Mouse (Mus musculus) hematopoietic stem cell, adult 5-6 weeks (primary cell): ENCODE results near the gene Zbtb42. TPM values are rescaled to one million over a fixed set of nuclear protein-coding genes. Genes with fewer than 3 reads are reported as not detected.

Experiments used
- ATAC-seq, 2 experiments: fragments of 125-278 bp in 1 of 2; replicated peaks in 1 of 2; 2 replicates each; pipeline ENCODE4 v1.8.0; 2016 to 2017; ENCODE audit warnings: inconsistent platforms in 2 of 2, mild to moderate bottlenecking in 2 of 2, moderate number of reproducible peaks in 2 of 2, low read depth in 1 of 2, moderate TSS enrichment in 1 of 2; ENCODE audit not compliant: low FRiP score in 2 of 2, poor library complexity in 2 of 2, severe bottlenecking in 2 of 2, insufficient read depth in 1 of 2, low TSS enrichment in 1 of 2
- total RNA-seq: library from RNA; stranded (forward); fragments of 172-1452, 232-1000 nt; gene quantifications from 2 replicates; pipeline ENCODE4 v1.2.3, GENCODE M21; 2017

Zbtb42 gene
- 2.5 and 2.9 TPM in 2 replicates for total RNA-seq

DNA sequence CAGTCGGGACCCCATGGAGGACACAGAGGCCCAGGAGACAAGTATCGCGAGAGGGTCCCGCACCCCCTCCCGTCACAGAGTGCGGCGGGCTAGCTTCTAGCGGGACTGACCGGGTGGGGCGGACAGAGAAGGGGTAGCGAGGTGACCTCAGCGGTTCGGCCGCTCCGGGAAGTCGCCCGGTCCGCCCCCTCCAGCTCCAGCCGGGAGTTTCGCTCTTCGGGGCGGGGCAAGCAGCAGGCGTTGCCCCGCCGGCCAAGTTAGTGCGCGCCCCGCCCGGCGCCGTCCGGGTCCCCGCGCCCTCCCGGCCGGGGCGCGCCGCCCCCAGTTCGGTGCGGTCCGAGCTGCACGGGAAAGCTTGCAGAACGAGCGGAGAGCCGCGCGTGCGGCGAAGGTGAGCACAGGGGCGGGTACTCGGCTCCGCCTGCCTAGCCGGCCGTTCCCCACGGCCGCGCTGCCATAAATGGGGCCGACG is at the start of gene Zbtb42:
Zbtb42 (plus strand) TSS at position 274 of the 472 bp plus-strand sequence.
- peak in 1 of 2 experiments; percentile 20; a peak in 1 of 4 replicates for ATAC-seq

DNA sequence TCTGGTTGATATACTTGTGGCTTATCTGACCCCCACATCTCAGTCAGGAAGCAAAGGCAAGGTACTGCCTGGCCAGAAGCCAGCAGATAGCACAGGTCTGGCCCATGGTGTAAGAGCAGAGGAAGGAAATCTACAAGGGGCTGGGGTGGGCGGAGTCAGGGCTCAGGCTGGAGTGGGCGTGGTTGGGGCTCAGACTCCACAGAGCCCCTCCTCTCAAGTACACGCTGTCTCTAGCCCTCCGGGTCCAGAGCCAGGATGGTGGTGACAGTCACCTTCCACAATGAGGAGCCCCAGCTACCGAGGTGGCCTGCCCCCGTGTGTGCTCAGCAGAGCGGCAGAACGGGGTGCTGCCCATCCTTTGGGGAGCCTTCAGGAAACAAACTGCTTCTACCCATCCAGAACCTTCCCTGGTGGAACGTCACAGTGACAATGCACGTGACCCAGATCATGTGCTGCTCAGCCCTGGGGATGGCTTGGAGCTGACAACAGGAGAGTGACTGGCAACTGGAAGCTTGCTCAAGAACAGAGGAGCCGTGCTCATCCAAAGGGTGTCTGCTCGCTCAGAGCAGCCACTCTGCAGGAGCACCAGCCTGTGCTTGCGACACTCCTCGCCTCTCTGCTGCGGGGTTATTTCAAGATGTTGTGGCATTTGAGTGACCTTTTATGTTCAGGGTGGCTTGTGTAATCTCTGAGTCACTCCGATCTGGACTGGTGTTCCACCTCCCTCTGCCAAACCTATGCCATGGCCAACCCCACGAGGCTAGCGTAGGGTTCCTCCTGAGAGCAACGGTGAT is 49.5 kb upstream of the Zbtb42 start:
- peak; percentile 80 to 84 for ATAC-seq

DNA sequence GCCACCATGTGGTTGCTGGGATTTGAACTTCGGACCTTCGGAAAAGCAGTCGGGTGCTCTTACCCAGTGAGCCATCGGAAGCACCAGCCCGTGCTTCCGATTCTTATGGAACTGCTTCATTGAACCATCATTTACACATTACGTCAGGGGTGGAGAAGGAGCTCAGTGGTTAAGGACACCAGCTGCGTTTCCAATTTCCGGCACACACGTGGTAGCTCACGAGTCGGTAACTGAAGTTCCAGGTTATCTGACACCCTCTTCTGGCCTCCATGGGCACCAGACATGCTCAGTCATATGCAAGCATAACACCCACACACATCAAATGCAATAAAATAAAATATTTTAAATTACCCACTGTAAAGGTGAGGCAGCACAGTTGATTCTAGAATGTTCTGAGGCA is 48.6 kb upstream of the Zbtb42 start:
- no peak for ATAC-seq

DNA sequence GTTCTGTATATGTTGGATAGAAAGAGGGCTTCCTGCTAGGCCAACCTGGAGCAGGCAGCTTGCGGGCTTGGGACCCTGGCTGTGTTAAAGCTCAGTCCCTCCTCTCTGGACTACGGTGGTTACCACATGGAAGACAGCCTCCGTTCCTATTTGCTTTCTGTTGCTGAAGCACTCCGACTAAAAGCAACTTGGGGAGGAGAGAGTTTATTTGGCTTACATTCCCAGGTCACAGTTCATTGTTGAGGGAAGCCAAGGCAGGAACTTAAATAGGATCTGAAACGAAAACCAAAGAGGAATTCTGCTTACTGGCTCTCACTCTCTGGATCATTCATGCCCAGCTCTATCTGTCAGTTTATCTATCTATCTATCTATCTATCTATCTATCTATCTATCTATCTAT is 47.8 kb upstream of the Zbtb42 start:
- ATAC-seq: no peak

- no peak for ATAC-seq
Observed at GRCm38 (mm10) chr12:112631472-112631871, 47.2 kb upstream of the Zbtb42 start.

DNA sequence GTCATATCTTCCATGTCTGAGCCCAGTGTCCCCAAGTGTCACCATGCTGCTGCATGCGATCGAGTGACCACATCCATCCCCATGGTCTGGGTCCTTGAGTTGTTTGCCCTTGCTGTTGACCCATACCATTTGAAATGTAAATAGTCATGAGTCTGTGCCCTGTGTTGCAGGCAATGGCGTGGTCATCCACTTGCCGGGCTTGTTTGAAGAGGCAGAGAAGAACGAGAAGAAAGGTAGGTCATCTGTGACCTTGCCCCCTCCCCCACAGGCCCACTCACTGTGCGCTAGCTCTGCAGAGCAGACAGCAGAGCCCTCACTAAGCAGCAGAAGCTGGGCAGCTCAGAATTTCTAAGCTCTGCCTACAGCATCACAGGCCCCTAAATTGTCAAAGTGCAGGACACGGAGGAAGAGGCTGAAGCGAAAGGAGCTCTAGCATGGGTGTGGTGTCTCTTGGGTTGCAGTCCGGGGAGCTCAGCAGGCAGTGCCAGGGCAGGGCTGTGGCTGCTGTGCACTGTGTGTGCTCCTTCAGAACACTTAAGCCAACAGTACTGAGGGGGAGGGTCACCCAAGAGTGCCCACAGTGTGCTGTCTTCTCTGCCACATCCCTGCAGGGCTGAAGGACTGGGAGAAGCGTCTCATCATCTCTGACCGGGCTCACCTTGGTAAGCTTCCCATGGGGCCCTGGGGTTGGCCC is 46.4 kb upstream of the Zbtb42 start:
- no peak for ATAC-seq

DNA sequence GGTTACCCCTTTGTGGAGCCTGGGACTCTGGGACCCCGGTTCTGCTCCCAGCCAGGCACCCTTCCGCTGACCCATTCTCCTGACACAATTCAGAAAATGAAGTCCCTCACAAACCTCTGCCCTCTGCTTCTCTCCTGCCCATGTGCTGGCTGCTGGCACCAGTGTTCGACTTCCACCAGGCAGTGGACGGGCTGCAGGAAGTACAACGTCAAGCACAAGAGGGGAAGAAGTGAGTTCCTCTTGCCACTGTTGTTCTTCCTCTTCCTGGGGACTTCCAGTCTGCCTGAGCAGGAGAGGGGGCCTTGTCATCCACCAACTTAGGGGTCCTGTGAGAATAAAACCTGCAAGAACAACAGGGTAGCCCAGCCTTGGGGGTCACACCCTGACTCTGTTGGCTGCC is 45.7 kb upstream of the Zbtb42 start:
- peak; percentile 1 to 19; a peak in 1 of 4 replicates for ATAC-seq

DNA sequence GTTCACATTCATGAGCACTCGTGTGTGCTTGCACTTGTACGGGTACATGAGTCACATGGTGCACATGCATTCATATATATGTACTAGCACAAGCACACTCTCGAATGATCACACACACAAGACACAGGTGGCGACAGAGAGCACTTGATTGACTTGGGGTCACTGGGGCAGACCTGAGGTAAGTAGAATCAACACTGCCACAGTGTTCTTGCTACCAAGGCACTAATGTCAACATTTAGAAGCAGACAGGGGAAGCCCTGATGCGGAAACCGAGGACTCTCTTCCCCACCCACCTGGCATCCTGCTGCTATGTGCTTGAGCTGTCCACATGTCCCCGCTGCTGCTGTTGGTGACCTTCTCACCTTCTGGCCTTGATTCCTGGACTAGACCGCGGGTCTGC is 44.9 kb upstream of the Zbtb42 start:
- ATAC-seq: no peak

DNA sequence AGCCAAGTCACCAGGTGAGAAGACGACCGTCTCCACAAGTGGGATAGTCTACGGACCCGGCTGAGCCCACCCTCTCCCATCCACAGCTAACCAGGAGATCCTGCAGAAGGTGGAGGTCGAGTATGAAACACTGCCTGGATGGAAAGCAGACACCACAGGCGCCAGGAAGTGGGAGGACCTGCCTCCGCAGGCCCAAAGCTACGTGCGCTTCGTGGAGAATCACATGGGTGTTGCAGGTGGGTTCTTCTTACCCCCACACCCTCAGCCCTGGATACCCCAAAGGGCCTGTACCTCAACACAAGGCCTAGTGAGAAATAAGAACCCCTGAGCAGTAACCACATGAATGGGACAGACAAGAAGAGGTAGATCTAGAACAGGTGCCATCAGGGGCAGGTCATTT is 39.1 kb upstream of the Zbtb42 start:
- no peak for ATAC-seq

DNA sequence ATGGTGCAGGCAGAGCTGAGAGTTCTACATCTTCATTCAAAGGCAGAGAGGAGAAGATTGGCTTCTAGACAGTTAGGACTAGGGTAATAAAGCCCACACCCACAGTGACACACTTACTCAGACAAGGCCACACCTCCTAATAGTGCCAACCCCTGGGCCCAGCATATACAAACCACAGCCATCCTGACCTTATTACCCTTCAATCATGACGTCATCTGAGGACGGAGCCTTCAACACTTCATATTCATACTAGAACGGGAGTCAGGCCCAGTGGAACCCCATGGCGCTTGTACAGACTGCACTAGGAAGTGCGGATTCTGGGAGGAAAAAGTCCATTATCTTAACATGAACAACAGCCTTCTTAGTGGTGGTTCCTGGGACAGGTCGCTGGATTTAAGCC is 35.5 kb upstream of the Zbtb42 start:
- no peak for ATAC-seq

DNA sequence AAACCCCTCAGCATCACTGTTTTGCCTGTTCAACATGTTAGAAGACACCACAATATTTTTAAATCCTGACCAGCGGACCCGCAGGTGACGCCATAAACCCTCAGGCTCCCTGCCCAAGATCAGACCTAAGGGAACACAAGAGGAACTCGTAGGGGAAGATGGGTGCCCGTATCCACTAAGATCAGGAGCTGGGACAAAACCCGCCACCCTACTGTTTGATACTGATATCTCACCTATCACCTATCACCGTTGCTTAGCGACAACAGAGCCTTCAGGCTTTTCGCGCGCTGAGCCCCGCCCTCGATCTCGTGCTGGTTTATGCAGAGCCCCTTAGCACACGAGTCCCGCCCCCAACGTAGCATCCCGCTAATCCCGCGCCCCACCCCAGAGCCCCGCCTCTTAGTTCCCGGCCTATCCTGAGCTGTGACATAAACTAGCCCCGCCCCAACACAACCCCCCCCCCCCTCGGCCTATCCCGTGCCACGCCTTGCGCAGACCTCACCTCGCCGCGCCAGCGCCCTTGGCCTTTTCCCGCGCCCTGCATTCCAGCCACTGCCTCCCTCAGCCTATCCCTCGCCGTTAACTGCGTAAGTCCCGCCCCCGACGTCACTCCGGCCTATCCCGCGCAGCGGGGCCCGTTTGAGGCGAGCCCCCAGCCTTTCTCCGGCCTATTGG is 34.3 kb upstream of the Zbtb42 start, which contains the start of gene Siva1:
Siva1 (plus strand) TSS at position 500 of the 675 bp plus-strand sequence.
- ATAC-seq: peak; percentile 91 to 92

- ATAC-seq: peak in 1 of 2 experiments; percentile 33; a peak in 2 of 4 replicates
Observed at GRCm38 (mm10) chr12:112644855-112645506, 33.6 kb upstream of the Zbtb42 start.

DNA sequence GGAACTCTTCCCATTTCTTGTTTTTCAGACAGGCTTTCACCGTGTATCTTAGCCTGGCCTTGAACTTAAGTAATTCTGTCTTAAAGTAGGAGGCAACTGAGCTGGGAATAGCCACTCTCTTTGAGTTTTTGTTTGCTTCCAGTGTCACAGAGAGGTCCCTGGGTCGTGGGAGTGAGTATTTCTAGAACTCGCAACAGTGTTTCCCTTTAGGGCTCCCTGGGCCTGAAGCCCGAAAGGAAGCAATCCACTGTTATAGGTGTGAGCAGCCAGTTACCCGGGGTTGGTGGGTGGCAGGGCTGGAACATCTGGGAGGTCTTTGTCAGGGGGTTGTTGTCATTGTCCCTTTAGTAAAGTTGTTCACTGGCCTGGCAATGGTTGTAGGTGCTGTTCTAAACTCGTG is 32.5 kb upstream of the Zbtb42 start:
- no peak for ATAC-seq

- ATAC-seq: no peak
Observed at GRCm38 (mm10) chr12:112648081-112648480, 30.5 kb upstream of the Zbtb42 start.

DNA sequence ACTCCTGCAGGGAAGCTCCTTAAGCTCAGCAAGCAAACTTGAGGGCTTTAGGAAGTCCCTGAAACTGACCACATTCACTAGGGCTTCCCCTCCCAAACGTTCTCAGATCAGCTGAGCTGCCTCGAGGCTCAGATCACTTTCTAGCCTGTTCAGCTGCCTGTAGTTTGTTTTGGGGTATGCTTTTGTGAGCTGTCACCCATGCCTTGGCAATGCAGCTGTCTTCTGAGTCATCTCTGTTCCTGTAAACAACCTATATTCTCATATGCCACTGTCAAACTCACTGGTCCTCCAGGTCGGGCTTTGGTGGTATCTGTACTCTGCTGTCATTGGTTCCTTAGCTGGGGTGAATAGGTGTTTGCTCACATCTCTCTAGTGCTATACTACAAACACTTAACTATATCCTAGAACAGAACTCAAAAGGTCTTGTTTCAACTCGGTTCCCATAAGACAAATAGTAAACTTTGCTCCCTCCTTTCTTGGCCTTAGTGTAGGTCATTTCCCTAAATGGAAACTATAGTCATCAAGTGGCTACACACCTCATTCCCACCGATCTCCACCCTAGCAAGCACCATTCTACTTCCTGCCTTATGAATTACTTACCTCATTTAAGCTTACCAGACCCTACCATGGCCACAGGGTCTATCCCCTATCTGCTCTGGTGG is 26.7 kb upstream of the Zbtb42 start:
- ATAC-seq: no peak

GRCm38 (mm10) chr12:112653157-112653824 is 25.3 kb upstream of the Zbtb42 start:
- peak; percentile 50 to 70 for ATAC-seq
